Mouse (Mus musculus) E14TG2a.4 (cell line): ENCODE results near the gene Blvrb.

Source experiments
- CTCF ChIP-seq: conservative IDR thresholded peaks from 2 replicates; pipeline ENCODE4 v1.5.1; 2014; ENCODE audit warnings: low read length
- NANOG ChIP-seq: IDR thresholded peaks from 2 replicates; pipeline ENCODE4 v1.6.1; 2014; ENCODE audit warnings: borderline replicate concordance, low read length, mixed read lengths

DNA sequence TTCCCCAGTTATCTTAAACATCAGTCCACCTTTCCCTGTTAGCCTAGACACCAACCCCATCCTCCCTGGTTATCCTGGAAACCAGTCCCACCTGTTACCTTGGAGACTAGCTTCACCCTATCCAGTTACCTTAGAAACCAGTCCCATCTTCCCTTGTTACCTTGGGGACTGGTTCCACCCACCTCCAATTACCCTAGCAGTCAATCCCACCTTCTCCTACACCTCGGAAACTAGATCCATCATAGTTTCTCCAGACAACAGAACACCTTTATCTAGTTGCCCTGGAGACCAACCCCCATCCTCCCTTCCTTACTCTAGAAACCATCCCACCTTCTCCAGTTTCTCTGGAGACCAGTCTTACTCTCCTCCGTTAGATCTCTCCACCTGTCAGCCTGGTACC, 30.6 kb upstream of the Blvrb start:
- TF ChIP-seq CTCF: no peak
- TF ChIP-seq NANOG: no peak
